Mouse (Mus musculus) heart, embryonic 15.5 days (tissue): ENCODE data around the gene Ppp2r5e. TPM values are rescaled to one million over a fixed set of nuclear protein-coding genes. Genes with fewer than 3 reads are reported as not detected.

ENCODE experiments used
- ATAC-seq: fragments of 200-750 bp; cut with Nextera tagmentation; replicated peaks from 2 replicates; pipeline ENCODE4 v1.8.0; 2017; ENCODE audit warnings: low read depth, moderate TSS enrichment; ENCODE audit not compliant: insufficient number of reproducible peaks, insufficient read depth, low FRiP score
- H3K27ac ChIP-seq: fragments of 300-500 bp; sonication (generic); 2 replicates; pipeline ENCODE4 v1.5.1; 2015; ENCODE audit warnings: mild to moderate bottlenecking, inconsistent platforms
- H3K27me3 ChIP-seq: fragments of 300-500 bp; sonication (generic); 2 replicates; pipeline ENCODE4 v1.6.1; 2015; ENCODE audit warnings: inconsistent platforms
- H3K36me3 ChIP-seq: fragments of 300-500 bp; sonication (generic); 2 replicates; pipeline ENCODE4 v1.6.1; 2015; ENCODE audit warnings: mild to moderate bottlenecking, inconsistent platforms
- H3K4me1 ChIP-seq: fragments of 300-500 bp; sonication (generic); replicated peaks from 2 replicates; pipeline ENCODE4 v1.6.1; 2015; ENCODE audit warnings: inconsistent platforms
- H3K4me2 ChIP-seq: fragments of 300-500 bp; sonication (generic); 2 replicates; pipeline ENCODE4 v1.6.1; 2015; ENCODE audit warnings: inconsistent platforms, mild to moderate bottlenecking, moderate library complexity
- H3K4me3 ChIP-seq: fragments of 300-500 bp; sonication (generic); 2 replicates; pipeline ENCODE4 v1.5.1; 2015; ENCODE audit warnings: mild to moderate bottlenecking, inconsistent platforms
- H3K9ac ChIP-seq: fragments of 300-500 bp; sonication (generic); 2 replicates; pipeline ENCODE4 v1.6.1; 2015; ENCODE audit warnings: mild to moderate bottlenecking, inconsistent platforms
- H3K9me3 ChIP-seq: fragments of 300-500 bp; sonication (generic); replicated peaks from 2 replicates; pipeline ENCODE4 v1.6.1; 2016; ENCODE audit warnings: inconsistent platforms
- WGBS: fragments of 180-500 bp; shearing (Covaris S2); methylation state at CpG from one replicate; pipeline ENCODE4 v1.1.7; 2015; ENCODE audit warnings: mixed read lengths; 5-methylcytosine and 5-hydroxymethylcytosine counted together
- polyA plus RNA-seq: library from polyadenylated mRNA; unstranded; fragments of >200 nt; fragmentation: Nextera tagmentation; extraction: Ambion mirVana; gene quantifications from 2 replicates; pipeline ENCODE4 v1.2.1, GENCODE M21; 2015

Ppp2r5e gene
- polyA plus RNA-seq, 1 experiment from 2014 or later = 11.4 TPM

DNA sequence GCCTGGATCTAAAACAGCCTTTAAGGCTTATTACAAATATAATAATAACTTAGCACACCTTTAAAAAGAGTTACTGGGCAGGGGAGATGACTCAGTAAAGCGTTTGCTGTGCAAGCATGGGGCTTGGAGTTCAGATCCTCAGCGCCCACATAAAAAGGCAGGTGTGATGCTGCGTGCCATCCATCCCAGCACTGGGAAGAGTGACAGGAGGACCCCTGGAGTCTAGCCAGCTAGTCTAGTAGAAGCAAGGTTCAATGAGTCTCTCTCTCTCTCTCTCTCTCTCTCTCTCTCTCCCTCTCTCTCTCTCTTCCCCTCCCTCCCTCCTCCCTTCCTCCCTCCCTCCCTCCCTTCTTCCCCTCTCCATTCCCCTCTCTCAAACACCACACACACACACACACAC, 19.5 kb upstream of the Ppp2r5e start:
- no peak overlapping the region for H3K4me3 ChIP-seq
- no peaks in the 10 kb centered on the region for H3K27me3 ChIP-seq
- WGBS = 38% methylated on average over 3 of the region's 3 CpGs
- H3K4me1 ChIP-seq = peaks cover 11% of the 10 kb centered on the region
- no peak for ATAC-seq
- H3K9me3 ChIP-seq = no peaks in the 10 kb centered on the region
- H3K4me2 ChIP-seq = peak overlapping the region; percentile 69
- H3K9ac ChIP-seq = no peak overlapping the region
- no peak overlapping the region for H3K27ac ChIP-seq
- H3K36me3 ChIP-seq = no peaks in the 10 kb centered on the region

DNA sequence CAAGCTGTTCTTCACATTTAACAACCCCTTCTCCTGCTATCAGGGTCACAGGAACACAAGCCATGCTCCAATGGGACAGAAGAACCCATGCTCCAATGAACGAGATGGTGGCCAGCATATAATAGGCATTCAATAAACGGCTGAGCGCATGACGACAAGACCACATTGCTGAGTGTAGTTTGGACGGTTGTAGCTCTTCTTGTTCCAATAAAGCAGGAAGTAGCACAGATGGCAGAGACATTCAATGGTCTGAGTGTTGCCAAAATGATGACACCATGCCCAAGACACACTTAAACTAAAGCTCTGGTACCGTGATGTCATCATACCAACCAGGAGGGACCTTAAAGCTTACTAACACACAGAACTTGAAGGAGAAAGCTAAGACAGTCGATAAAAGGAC, 16.7 kb upstream of the Ppp2r5e start:
- Histone ChIP-seq H3K9me3 (no peaks in the 10 kb centered on the region), H3K4me3 (no peak overlapping the region), H3K36me3 (no peaks in the 10 kb centered on the region), H3K27ac (no peak overlapping the region), H3K9ac (no peak overlapping the region), H3K4me1 (peaks cover 11% of the 10 kb centered on the region), H3K27me3 (no peaks in the 10 kb centered on the region), H3K4me2 (no peak overlapping the region)
- WGBS = 81% methylated on average over 7 of the region's 7 CpGs
- ATAC-seq = no peak

DNA sequence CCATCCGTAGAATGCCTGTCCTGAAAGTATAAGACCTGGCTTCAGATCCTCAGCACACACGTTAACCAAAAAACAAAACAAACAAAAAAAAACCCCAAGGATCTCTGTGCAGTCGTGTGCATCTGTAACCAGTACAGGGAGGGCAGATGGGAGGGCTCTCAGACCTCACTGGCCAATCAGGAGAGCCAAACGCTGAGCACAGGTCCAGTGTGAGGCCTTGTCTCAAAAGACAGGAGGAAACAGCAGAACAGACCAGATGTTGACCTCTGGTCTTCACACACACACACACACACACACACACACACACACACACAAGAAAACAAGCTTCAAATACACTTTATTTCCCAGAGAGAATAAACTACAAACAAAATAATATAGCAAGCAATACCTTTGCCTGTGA, 3.4 kb upstream of the Ppp2r5e start:
- H3K36me3 ChIP-seq = no peaks in the 10 kb centered on the region
- no peak overlapping the region for H3K9ac ChIP-seq
- H3K27ac ChIP-seq = no peak overlapping the region
- peaks cover 4% of the 10 kb centered on the region; the same call in 1 of the 2 replicates for H3K4me1 ChIP-seq
- ATAC-seq = no peak
- H3K9me3 ChIP-seq = no peaks in the 10 kb centered on the region
- 32% methylated on average over 4 of the region's 4 CpGs for WGBS
- H3K4me3 ChIP-seq = no peak overlapping the region
- H3K4me2 ChIP-seq = no peak overlapping the region
- H3K27me3 ChIP-seq = no peaks in the 10 kb centered on the region

DNA sequence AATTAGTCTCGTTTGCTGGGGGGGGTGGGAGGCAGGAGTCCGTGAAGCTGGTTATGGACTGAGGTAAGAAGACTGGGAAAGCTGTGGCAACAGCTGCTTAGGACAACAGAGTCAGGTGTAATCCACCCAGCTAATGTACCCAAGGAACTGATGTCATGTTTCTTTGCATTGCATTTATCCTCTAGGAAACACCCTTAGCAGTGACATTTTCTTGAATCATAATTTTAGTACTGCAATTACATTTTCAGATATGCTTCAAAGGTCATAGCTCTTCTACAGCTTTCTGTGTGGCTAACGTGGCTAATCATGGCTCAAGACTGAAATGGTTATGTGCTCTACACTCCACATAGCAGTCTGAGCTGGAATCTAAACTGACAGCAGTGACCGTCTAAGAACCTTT, 2.9 kb upstream of the Ppp2r5e start:
- Histone ChIP-seq H3K4me1 (peaks cover 8% of the 10 kb centered on the region), H3K36me3 (no peaks in the 10 kb centered on the region)
- WGBS = 67% methylated on average over 4 of the region's 4 CpGs

DNA sequence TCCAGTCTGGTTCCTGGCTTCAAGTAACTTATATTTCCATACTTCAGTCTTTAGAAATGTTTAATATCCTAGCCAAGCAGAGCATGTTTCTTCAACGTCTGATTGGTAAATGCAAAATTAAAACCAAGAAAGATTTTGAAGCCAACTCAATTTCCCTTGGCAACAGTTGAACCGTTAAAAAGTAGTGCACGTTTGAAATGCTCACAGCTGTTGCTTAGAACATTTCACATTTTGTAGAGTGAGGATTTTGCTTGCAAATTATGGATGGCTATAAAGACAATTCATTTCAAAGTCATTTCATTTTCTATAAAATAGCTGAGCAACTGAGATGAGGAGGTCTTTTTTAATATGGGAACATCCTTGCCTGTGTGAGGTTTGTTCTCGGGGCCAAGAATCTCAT, 1.7 kb upstream of the Ppp2r5e start:
- no peaks in the 10 kb centered on the region for H3K9me3 ChIP-seq
- no peaks in the 10 kb centered on the region; the same call in none of the 2 replicates for H3K36me3 ChIP-seq
- no peak overlapping the region for H3K27ac ChIP-seq
- no peaks in the 10 kb centered on the region for H3K27me3 ChIP-seq
- H3K4me1 ChIP-seq = peaks cover 12% of the 10 kb centered on the region
- ATAC-seq = no peak
- no peak overlapping the region for H3K4me2 ChIP-seq
- H3K4me3 ChIP-seq = no peak overlapping the region
- H3K9ac ChIP-seq = no peak overlapping the region
- WGBS = 85% methylated on average over 4 of the region's 4 CpGs

More for the DNA sequence above, 2.9 kb upstream of the Ppp2r5e start:
- H3K9ac ChIP-seq = no peak overlapping the region
- no peaks in the 10 kb centered on the region for H3K9me3 ChIP-seq
- H3K27ac ChIP-seq = no peak overlapping the region
- H3K27me3 ChIP-seq = no peaks in the 10 kb centered on the region
- ATAC-seq = no peak
- no peak overlapping the region for H3K4me3 ChIP-seq
- no peak overlapping the region for H3K4me2 ChIP-seq

DNA sequence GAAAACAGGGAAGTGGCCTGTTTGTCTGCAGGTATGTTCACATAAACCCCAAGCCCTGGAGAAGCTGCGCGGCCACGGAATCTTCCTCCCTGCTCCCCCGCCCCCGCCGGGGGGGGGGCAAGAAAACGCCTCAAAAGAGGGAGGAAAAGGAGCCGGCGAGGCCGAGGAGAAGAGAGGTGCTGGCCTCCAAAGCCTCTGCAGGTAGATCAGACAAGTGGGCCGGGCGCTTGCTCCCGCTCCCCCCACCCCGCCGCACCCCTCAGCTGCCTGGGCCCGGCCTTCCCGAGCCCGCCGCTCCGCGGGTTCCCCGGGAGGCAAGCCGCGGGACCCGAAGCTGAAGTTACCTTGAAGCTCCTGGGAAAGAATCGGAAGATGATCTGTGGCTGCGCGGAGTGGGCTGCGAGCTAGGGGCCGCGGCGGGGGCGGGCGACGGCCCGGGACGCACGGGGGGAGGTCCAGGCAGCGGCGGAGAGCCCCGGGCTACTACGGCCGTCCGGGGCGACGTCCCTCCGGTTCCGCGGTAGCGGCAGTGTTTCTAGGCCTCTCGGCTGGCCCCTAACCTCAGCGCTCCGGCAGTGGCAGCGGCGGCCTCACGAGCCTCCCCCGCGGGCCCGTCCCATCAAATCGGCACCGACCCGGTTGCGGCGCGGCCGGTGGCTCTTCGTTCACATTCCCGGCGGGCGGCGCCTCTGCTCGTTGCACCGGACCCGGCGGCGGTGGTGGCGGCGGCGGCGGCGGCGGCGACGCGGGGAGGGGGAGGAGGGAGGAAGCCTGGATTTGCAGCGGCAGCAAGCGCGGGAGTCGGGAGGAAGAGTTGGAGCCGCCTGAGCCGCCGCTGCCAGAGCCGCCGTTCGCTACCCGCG, 523 bp downstream of the Ppp2r5e start:
- peak overlapping the region; percentile 83 for H3K4me3 ChIP-seq
- H3K27me3 ChIP-seq = no peaks in the 10 kb centered on the region
- peak; percentile 24 for ATAC-seq
- H3K4me1 ChIP-seq = peaks cover 12% of the 10 kb centered on the region
- H3K36me3 ChIP-seq = peaks cover under 1% of the 10 kb centered on the region
- no peaks in the 10 kb centered on the region for H3K9me3 ChIP-seq
- peak overlapping the region; percentile 88 for H3K4me2 ChIP-seq
- WGBS = under 1% methylated on average over 77 of the region's 97 CpGs
- H3K27ac ChIP-seq = peak overlapping the region; percentile 95
- peak overlapping the region; percentile 91 for H3K9ac ChIP-seq

DNA sequence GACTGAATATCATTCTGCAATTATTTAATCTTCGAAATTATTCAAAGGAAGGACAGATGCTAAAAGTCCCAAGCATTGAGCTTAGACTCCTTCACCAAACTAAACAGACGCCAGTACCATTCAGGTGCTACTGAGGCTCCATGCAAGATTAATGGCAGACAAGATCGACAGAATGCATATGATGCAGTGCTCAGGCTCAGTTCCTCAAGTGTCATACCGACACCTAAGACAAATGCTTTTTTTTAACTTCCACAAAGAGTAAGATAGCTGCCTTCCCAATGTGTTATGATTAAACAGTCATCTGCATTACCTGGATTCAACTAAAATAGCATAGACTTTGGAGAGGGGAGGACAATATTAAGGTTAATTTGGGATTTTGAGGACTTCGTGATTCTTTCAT, 1.6 kb downstream of the Ppp2r5e start:
- no peak overlapping the region for H3K9ac ChIP-seq

DNA sequence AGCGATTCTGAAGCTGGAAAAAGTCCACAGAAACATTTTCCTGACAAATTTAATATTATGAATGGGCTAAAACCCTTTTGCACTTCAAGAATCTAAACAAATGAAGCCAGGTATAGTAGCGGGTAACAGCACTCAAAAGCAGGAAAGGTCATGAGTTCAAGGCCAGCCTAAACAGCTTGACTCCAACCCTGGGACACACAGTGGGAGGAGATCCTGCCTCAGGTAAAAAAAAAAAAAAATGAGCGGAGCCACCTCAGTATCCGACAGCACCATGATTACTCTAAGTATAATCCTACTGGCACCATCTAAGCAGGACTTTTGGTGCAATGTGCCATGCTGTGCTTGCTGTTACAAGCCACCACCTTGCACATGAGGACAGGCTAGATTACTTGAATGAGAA, 2.2 kb downstream of the Ppp2r5e start:
- WGBS = 76% methylated on average over 4 of the region's 4 CpGs
- H3K4me2 ChIP-seq = peak overlapping the region; percentile 88
- no peak for ATAC-seq
- no peak overlapping the region for H3K27ac ChIP-seq
- no peak overlapping the region for H3K9ac ChIP-seq
- peak overlapping the region; percentile 83; the same call in 1 of the 2 replicates for H3K4me3 ChIP-seq
- H3K27me3 ChIP-seq = no peaks in the 10 kb centered on the region
- H3K9me3 ChIP-seq = no peaks in the 10 kb centered on the region
- peaks cover 12% of the 10 kb centered on the region for H3K4me1 ChIP-seq
- peaks cover 11% of the 10 kb centered on the region for H3K36me3 ChIP-seq

More for the DNA sequence above, 1.6 kb downstream of the Ppp2r5e start:
- WGBS = 44% methylated on average over 5 of the region's 5 CpGs
- no peak overlapping the region for H3K27ac ChIP-seq
- peak overlapping the region; percentile 83 for H3K4me3 ChIP-seq
- H3K4me2 ChIP-seq = peak overlapping the region; percentile 88
- no peaks in the 10 kb centered on the region for H3K27me3 ChIP-seq
- no peak for ATAC-seq
- H3K9me3 ChIP-seq = no peaks in the 10 kb centered on the region
- H3K36me3 ChIP-seq = peaks cover 11% of the 10 kb centered on the region
- H3K4me1 ChIP-seq = peaks cover 12% of the 10 kb centered on the region

DNA sequence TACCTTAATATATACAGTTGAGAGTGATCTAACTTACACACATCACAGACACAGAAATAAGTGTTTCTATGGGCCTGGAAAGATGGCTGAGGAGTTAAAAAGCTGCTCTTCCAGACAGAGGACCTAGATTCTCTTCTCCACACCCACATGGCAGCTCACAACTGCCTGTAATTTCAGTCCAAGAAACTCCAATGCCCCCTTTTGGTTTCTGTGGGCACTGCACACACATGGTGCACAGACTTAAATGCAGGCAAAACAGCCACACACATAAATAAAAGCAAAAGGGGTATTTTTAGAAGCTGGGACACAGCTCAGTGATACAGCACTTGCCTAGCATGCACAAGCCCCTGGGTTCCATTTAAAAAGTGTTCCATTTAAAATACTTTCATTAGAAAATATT, 8.5 kb downstream of the Ppp2r5e start:
- Histone ChIP-seq H3K9me3 (no peaks in the 10 kb centered on the region), H3K9ac (no peak overlapping the region), H3K4me2 (no peak overlapping the region), H3K36me3 (peaks cover 29% of the 10 kb centered on the region), H3K27me3 (no peaks in the 10 kb centered on the region), H3K27ac (no peak overlapping the region), H3K4me3 (no peak overlapping the region), H3K4me1 (no peaks in the 10 kb centered on the region)
- ATAC-seq = no peak

DNA sequence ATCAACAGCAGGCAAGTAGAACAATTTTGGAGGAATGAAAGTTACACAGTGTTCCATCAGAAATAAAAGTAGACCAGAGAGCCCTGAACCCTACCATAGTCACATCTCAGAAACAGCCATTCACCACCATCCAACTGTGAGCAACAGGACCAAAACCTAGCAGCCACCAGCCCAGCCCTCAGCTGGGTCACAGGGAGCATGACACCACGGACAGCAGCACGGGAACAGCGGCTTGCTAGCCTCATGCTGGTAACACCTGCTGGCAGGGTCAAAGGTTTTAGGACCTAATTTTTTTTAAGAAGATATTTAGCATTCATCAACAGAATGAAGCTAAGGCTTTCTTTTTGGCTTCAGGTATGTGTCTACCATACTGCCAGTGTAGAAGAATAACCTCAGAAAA, 12.3 kb downstream of the Ppp2r5e start:
- no peak overlapping the region for H3K4me2 ChIP-seq
- H3K27me3 ChIP-seq = no peaks in the 10 kb centered on the region
- no peak overlapping the region for H3K9ac ChIP-seq
- H3K9me3 ChIP-seq = no peaks in the 10 kb centered on the region
- H3K27ac ChIP-seq = no peak overlapping the region
- no peak for ATAC-seq
- peaks cover 11% of the 10 kb centered on the region for H3K4me1 ChIP-seq
- H3K4me3 ChIP-seq = no peak overlapping the region
- peaks cover 18% of the 10 kb centered on the region for H3K36me3 ChIP-seq
- WGBS = 77% methylated on average over 3 of the region's 3 CpGs

DNA sequence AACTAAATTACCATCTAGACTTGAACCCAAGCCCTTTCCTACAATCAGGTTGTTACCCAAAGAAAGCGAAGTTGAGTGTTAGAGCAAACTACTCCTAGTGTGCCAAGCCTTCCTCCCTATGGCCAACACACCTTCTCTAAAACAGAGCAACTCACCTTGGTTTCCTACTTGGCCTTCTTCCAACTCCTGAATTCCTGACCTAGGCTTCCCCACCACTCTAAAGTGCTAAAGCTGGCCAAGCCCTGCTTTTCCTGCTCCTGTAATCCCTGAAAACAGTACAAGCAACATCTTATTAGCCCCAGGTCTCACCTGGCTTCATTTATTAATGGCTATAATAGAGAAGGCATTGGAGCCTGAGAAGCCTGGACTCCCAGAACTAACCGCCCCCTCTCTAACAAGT, 17.0 kb downstream of the Ppp2r5e start:
- H3K27ac ChIP-seq = 0 out of 2 replicates have a peak overlapping the region, but pooled peaks have one; percentile 8
- H3K4me3 ChIP-seq = no peak overlapping the region
- 87% methylated on average over 2 of the region's 2 CpGs for WGBS
- H3K9ac ChIP-seq = no peak overlapping the region
- no peaks in the 10 kb centered on the region for H3K9me3 ChIP-seq
- no peak overlapping the region for H3K4me2 ChIP-seq
- no peak for ATAC-seq
- H3K4me1 ChIP-seq = peaks cover 23% of the 10 kb centered on the region
- H3K27me3 ChIP-seq = no peaks in the 10 kb centered on the region
- H3K36me3 ChIP-seq = 0 out of 2 replicates have a peak, but pooled peaks cover 1% of the 10 kb centered on the region

DNA sequence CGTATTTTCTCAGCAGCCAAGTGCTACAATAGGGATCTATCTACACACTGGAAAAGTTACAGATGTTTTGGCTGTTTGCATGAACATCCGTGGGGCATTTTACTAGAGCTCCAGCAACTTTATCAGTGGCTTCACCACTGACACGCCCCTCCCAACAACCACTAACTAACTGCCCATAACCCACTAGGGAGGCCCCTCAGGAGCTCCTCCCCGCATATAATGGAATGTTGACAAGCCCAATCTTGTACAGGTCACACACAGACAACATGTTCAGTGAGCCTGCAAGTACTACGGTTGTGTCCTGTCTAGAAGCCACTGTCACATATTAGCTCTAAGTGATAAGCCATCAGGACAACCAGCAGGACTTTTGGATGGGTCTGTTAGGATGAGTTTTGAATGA, 18.8 kb downstream of the Ppp2r5e start:
- no peaks in the 10 kb centered on the region for H3K36me3 ChIP-seq
- H3K4me2 ChIP-seq = no peak overlapping the region
- ATAC-seq = no peak
- H3K27me3 ChIP-seq = no peaks in the 10 kb centered on the region
- no peak overlapping the region for H3K27ac ChIP-seq
- WGBS = 41% methylated on average over 5 of the region's 5 CpGs
- no peak overlapping the region for H3K4me3 ChIP-seq
- peaks cover 32% of the 10 kb centered on the region for H3K4me1 ChIP-seq
- no peaks in the 10 kb centered on the region for H3K9me3 ChIP-seq
- H3K9ac ChIP-seq = no peak overlapping the region
